Mouse (Mus musculus) stomach, postnatal 0 days (tissue): Measurements from ENCODE around the gene Ednrb. TPM values are rescaled to one million over a fixed set of nuclear protein-coding genes. Genes with fewer than 3 reads are reported as not detected.

Experiments
- ATAC-seq: fragments of 200-750 bp; cut with Nextera tagmentation; 2 replicates; pipeline ENCODE4 v1.8.0; 2017; ENCODE audit not compliant: low FRiP score, low TSS enrichment
- DNase-seq: peaks from one replicate; pipeline ENCODE4 v3.0.0-alpha.2; 2016; ENCODE audit warnings: low spot score
- H3K27ac ChIP-seq: fragments of 300-500 bp; sonication (generic); replicated peaks from 2 replicates; pipeline ENCODE4 v1.5.1; 2014; ENCODE audit warnings: mild to moderate bottlenecking, control low read depth
- H3K27me3 ChIP-seq: fragments of 300-500 bp; sonication (generic); 2 replicates; pipeline ENCODE4 v1.6.1; 2014; ENCODE audit warnings: low read length; ENCODE audit not compliant: control insufficient read depth, insufficient read depth
- H3K36me3 ChIP-seq: fragments of 300-500 bp; sonication (generic); 2 replicates; pipeline ENCODE4 v1.6.1; 2014; ENCODE audit warnings: low read length, mixed read lengths; ENCODE audit not compliant: control insufficient read depth, insufficient read depth
- H3K4me1 ChIP-seq: fragments of 300-500 bp; sonication (generic); replicated peaks from 2 replicates; pipeline ENCODE4 v1.6.1; 2014; ENCODE audit warnings: antibody characterized with exemption; ENCODE audit not compliant: control insufficient read depth, insufficient read depth
- H3K4me2 ChIP-seq: fragments of 300-500 bp; sonication (generic); replicated peaks from 2 replicates; pipeline ENCODE4 v1.6.1; 2014; ENCODE audit warnings: low read depth, mild to moderate bottlenecking, control low read depth, moderate library complexity
- H3K4me3 ChIP-seq: fragments of 300-500 bp; sonication (generic); 2 replicates; pipeline ENCODE4 v1.5.1; 2014; ENCODE audit warnings: low read depth, low read length, control low read depth
- H3K9ac ChIP-seq: fragments of 300-500 bp; sonication (generic); 2 replicates; pipeline ENCODE4 v1.6.1; 2014; ENCODE audit warnings: mild to moderate bottlenecking, low read length, control low read depth, mixed read lengths
- H3K9me3 ChIP-seq: fragments of 300-500 bp; sonication (generic); 2 replicates; pipeline ENCODE4 v1.6.1; 2016; ENCODE audit warnings: low read length; ENCODE audit not compliant: control insufficient read depth
- CTCF ChIP-seq: IDR thresholded peaks from 2 replicates; pipeline ENCODE4 v1.5.1; 2016; ENCODE audit warnings: antibody characterized with exemption, low read depth, mild to moderate bottlenecking, moderate library complexity
- EP300 ChIP-seq: optimal IDR thresholded peaks from 2 replicates; pipeline ENCODE3; 2016; ENCODE audit warnings: antibody characterized with exemption
- WGBS: fragments of 180-500 bp; shearing (Covaris S2); extraction: QIAGEN DNeasy Blood & Tissue Kit; methylation state at CpG from one replicate; pipeline ENCODE4 v1.1.7; 2014; 5-methylcytosine and 5-hydroxymethylcytosine counted together
- polyA plus RNA-seq: library from polyadenylated mRNA; unstranded; fragments of >200 nt; fragmentation: Nextera tagmentation; extraction: Ambion mirVana; gene quantifications from 2 replicates; pipeline ENCODE4 v1.2.1, GENCODE M21; 2015

Gene Ednrb
- polyA plus RNA-seq, 1 experiment from 2014 or later = 53.7 TPM

DNA sequence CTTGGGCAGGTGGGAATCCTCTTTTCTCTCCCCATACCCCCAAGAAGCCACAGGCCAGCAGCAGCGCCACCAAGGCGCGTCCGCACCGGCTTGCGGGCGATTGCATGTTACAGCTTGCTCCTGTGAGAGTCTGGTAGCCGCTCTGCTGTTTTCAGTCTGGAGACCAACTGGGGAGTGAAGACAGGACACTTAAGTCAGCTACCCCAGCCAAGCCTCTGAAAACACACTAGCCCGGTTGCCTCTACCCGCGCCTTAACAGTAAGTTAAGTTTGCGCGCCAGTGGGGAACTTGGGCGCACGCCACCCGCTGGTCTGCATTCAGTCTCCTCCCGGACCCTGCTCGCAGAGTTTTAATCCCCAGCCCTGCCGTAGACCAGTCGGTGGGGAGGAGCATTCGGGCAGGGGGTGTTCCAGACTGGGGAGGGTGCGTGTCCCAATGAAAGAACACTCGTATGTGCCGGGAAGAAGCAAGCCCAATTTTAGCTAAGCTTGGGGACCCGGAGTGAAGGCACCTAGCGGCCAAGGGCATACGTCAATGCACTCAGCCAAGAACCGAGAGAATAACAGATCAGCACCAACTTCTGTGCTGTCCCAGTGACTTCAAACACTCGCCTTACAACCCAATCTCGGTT, 716 bp downstream of the Ednrb start:
- Histone ChIP-seq H3K9me3 (no peaks in the 10 kb centered on the region), H3K36me3 (no peaks in the 10 kb centered on the region), H3K4me1 (no peaks in the 10 kb centered on the region; the same call in 1 of the 2 replicates), H3K27ac (peak overlapping the region; percentile 83), H3K27me3 (no peaks in the 10 kb centered on the region), H3K9ac (peak overlapping the region; percentile 65), H3K4me2 (peak overlapping the region; percentile 71), H3K4me3 (peak overlapping the region; percentile 51)
- TF ChIP-seq CTCF (peak; percentile 38; the same call in 1 of the 2 replicates), EP300 (no peak)
- under 1% methylated on average over 30 of the region's 30 CpGs for WGBS
- DNase-seq (peak; percentile 44), ATAC-seq (peak; percentile 77)

GRCm38 (mm10) chr14:103842896-103843295, 1.3 kb downstream of the Ednrb start:
- H3K9ac ChIP-seq = peak overlapping the region; percentile 65
- peak overlapping the region; percentile 71 for H3K4me2 ChIP-seq
- H3K4me1 ChIP-seq = no peaks in the 10 kb centered on the region; the same call in 1 of the 2 replicates
- H3K27me3 ChIP-seq = no peaks in the 10 kb centered on the region
- TF ChIP-seq CTCF (no peak), EP300 (no peak)
- DNase-seq (peak; percentile 15), ATAC-seq (no peak)
- 11% methylated on average over 16 of the region's 16 CpGs for WGBS
- peak overlapping the region; percentile 83 for H3K27ac ChIP-seq
- H3K9me3 ChIP-seq = no peaks in the 10 kb centered on the region
- H3K36me3 ChIP-seq = no peaks in the 10 kb centered on the region
- peak overlapping the region; percentile 51 for H3K4me3 ChIP-seq

- no peak for TF ChIP-seq EP300
- TF ChIP-seq CTCF = no peak
- 0 out of 2 replicates have a peak overlapping the region, but pooled peaks have one; percentile 4 for H3K27ac ChIP-seq
Measured at GRCm38 (mm10) chr14:103840436-103840835, 3.8 kb downstream of the Ednrb start.

GRCm38 (mm10) chr14:103838887-103839286, 5.3 kb downstream of the Ednrb start:
- DNase-seq = no peak
- 46% methylated on average over 5 of the region's 5 CpGs for WGBS

More at GRCm38 (mm10) chr14:103840436-103840835, 3.8 kb downstream of the Ednrb start:
- Histone ChIP-seq H3K4me3 (no peak overlapping the region), H3K4me2 (peak overlapping the region; percentile 71), H3K9ac (no peak overlapping the region), H3K4me1 (no peaks in the 10 kb centered on the region; the same call in 1 of the 2 replicates), H3K36me3 (no peaks in the 10 kb centered on the region), H3K27me3 (no peaks in the 10 kb centered on the region), H3K9me3 (no peaks in the 10 kb centered on the region)
- ATAC-seq (no peak), DNase-seq (no peak)
- 56% methylated on average over 2 of the region's 2 CpGs for WGBS

DNA sequence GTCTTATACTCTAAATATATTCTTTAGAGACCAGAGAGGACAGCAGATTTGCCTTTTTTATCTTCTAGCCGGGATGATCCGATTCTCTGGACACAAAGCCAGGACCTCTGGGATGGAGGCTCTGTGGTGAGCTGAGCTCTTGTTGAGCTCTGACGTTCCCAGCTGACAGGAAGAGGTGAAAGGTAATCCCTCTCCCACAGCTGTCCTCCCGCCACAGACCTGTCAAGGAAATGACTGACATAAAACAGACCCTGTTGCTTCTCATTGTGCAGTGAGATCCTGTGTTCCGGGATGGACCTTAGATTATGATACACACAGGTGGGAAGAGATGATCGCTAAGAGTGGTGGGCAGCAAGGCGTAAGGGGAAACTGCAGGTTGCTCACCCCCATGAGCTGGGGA, 9.6 kb downstream of the Ednrb start:
- no peak overlapping the region for H3K9ac ChIP-seq
- no peak for ATAC-seq
- H3K9me3 ChIP-seq = no peaks in the 10 kb centered on the region
- H3K27me3 ChIP-seq = no peaks in the 10 kb centered on the region
- no peak overlapping the region for H3K27ac ChIP-seq
- no peak for DNase-seq
- no peak overlapping the region for H3K4me3 ChIP-seq
- no peaks in the 10 kb centered on the region for H3K36me3 ChIP-seq
- H3K4me2 ChIP-seq = no peak overlapping the region
- TF ChIP-seq EP300 (no peak), CTCF (no peak)
- WGBS = 39% methylated on average over 7 of the region's 7 CpGs
- H3K4me1 ChIP-seq = no peaks in the 10 kb centered on the region

More at GRCm38 (mm10) chr14:103838887-103839286, 5.3 kb downstream of the Ednrb start:
- H3K27ac ChIP-seq = no peak overlapping the region
- H3K27me3 ChIP-seq = no peaks in the 10 kb centered on the region
- no peak overlapping the region for H3K4me3 ChIP-seq
- H3K9ac ChIP-seq = no peak overlapping the region
- no peaks in the 10 kb centered on the region for H3K4me1 ChIP-seq
- ATAC-seq = no peak
- no peak overlapping the region; the same call in 1 of the 2 replicates for H3K4me2 ChIP-seq
- no peaks in the 10 kb centered on the region for H3K36me3 ChIP-seq
- H3K9me3 ChIP-seq = no peaks in the 10 kb centered on the region
- TF ChIP-seq EP300 = no peak
- no peak for TF ChIP-seq CTCF

- DNase-seq = no peak
- Histone ChIP-seq H3K4me2 (no peak overlapping the region), H3K27ac (no peak overlapping the region), H3K9me3 (no peaks in the 10 kb centered on the region), H3K4me1 (no peaks in the 10 kb centered on the region), H3K27me3 (no peaks in the 10 kb centered on the region), H3K4me3 (no peak overlapping the region), H3K36me3 (no peaks in the 10 kb centered on the region), H3K9ac (no peak overlapping the region)
- no peak for ATAC-seq
- WGBS = 66% methylated on average over 3 of the region's 3 CpGs
- no peak for TF ChIP-seq EP300
- no peak for TF ChIP-seq CTCF
Measured at GRCm38 (mm10) chr14:103834147-103834546, 10.1 kb downstream of the Ednrb start.
